Mouse (Mus musculus) CH12.LX (cell line): ENCODE data around the gene Ppp3cb. TPM values are rescaled to one million over a fixed set of nuclear protein-coding genes. Genes with fewer than 3 reads are reported as not detected.

Experiments
- DNase-seq: peaks from one replicate; pipeline ENCODE4 v3.0.0-alpha.2; 2013; ENCODE audit errors: extremely low read depth
- H3K27ac ChIP-seq: 2 replicates; pipeline ENCODE4 v1.5.1; 2012; ENCODE audit warnings: low read depth, mild to moderate bottlenecking, control low read depth, moderate library complexity; ENCODE audit not compliant: insufficient read depth
- H3K27me3 ChIP-seq: replicated peaks from 2 replicates; pipeline ENCODE3; 2012; ENCODE audit warnings: inconsistent platforms
- H3K36me3 ChIP-seq, 2 experiments: replicated peaks in 1 of 2; 2 replicates each; pipeline versions ENCODE3 to v1.6.1; 2012; ENCODE audit warnings: inconsistent platforms in 1 of 2, low read length in 1 of 2, mild to moderate bottlenecking in 1 of 2, mixed read lengths in 1 of 2, moderate library complexity in 1 of 2; ENCODE audit not compliant: control insufficient read depth in 1 of 2, insufficient read depth in 1 of 2
- H3K4me1 ChIP-seq, 2 experiments: 2 replicates each; pipeline ENCODE4 v1.6.1; 2012; ENCODE audit warnings: inconsistent platforms in 1 of 2, moderate library complexity in 1 of 2; ENCODE audit not compliant: insufficient read depth in 2 of 2, control insufficient read depth in 1 of 2
- H3K4me2 ChIP-seq: 2 replicates; pipeline ENCODE4 v1.6.1; 2012; ENCODE audit warnings: low read depth, mild to moderate bottlenecking, control low read depth; ENCODE audit not compliant: poor library complexity, insufficient read depth, severe bottlenecking
- H3K4me3 ChIP-seq, 3 experiments: fragments of 150-350 bp in 1 of 3; sonication (generic) in 1 of 3; replicated peaks in 1 of 3; 2 replicates each; pipeline versions ENCODE3 to v1.5.1; 2011 to 2012; ENCODE audit warnings: low read depth in 2 of 3, low read length in 2 of 3, mild to moderate bottlenecking in 2 of 3, moderate library complexity in 2 of 3, control low read depth in 1 of 3, improper control_type of control experiment in 1 of 3, inconsistent platforms in 1 of 3, mixed read lengths in 1 of 3; ENCODE audit not compliant: poor library complexity in 1 of 3
- H3K79me2 ChIP-seq: replicated peaks from 2 replicates; pipeline ENCODE4 v1.6.1; 2012; ENCODE audit warnings: mild to moderate bottlenecking, moderate library complexity; ENCODE audit not compliant: control insufficient read depth, poor library complexity, insufficient read depth, severe bottlenecking; ENCODE audit errors: extremely low read depth
- H3K9ac ChIP-seq: 2 replicates; pipeline ENCODE4 v1.6.1; 2012; ENCODE audit warnings: low read depth, mild to moderate bottlenecking, control low read depth, moderate library complexity; ENCODE audit not compliant: insufficient read depth
- H3K9me3 ChIP-seq: replicated peaks from 2 replicates; pipeline ENCODE3; 2012; ENCODE audit warnings: low read length, inconsistent platforms, mixed read lengths
- CHD1 ChIP-seq: IDR thresholded peaks from 2 replicates; pipeline ENCODE4 v1.6.1; 2012; ENCODE audit warnings: low read depth, low read length, improper control_type of control experiment, inconsistent platforms
- IRF4 ChIP-seq: IDR thresholded peaks from 2 replicates; pipeline ENCODE4 v1.6.1; 2014; ENCODE audit warnings: low read depth, mild to moderate bottlenecking, inconsistent platforms, low read length, improper control_type of control experiment
- JUND ChIP-seq: conservative IDR thresholded peaks from 2 replicates; pipeline ENCODE4 v1.6.1; 2011; ENCODE audit warnings: low read depth, low read length, improper control_type of control experiment
- MAZ ChIP-seq: IDR thresholded peaks from 2 replicates; pipeline ENCODE4 v1.6.1; 2012; ENCODE audit warnings: low read depth, mild to moderate bottlenecking, inconsistent platforms, low read length, improper control_type of control experiment, moderate library complexity
- MYC ChIP-seq: IDR thresholded peaks from 2 replicates; pipeline ENCODE4 v1.6.1; 2011; ENCODE audit warnings: low read depth, mild to moderate bottlenecking, improper control_type of control experiment, low read length
- NELFE ChIP-seq: IDR thresholded peaks from 2 replicates; pipeline ENCODE4 v1.6.1; 2011; ENCODE audit warnings: low read depth, low read length, improper control_type of control experiment
- NRF1 ChIP-seq: IDR thresholded peaks from 2 replicates; pipeline ENCODE4 v1.6.1; 2014; ENCODE audit warnings: low read depth, mild to moderate bottlenecking, inconsistent platforms, low read length, improper control_type of control experiment, moderate library complexity
- POLR2A ChIP-seq: IDR thresholded peaks from 2 replicates; pipeline ENCODE4 v1.6.1; 2011; ENCODE audit warnings: low read depth, mild to moderate bottlenecking, improper control_type of control experiment, low read length
- POLR2AphosphoS2 ChIP-seq: IDR thresholded peaks from 2 replicates; pipeline ENCODE4 v1.6.1; 2011; ENCODE audit warnings: low read depth, low read length, improper control_type of control experiment
- RAD21 ChIP-seq: IDR thresholded peaks from 2 replicates; pipeline ENCODE4 v1.6.1; 2011; ENCODE audit warnings: low read depth, mild to moderate bottlenecking, low read length, improper control_type of control experiment, moderate library complexity
- SMC3 ChIP-seq: IDR thresholded peaks from 2 replicates; pipeline ENCODE4 v1.6.1; 2011; ENCODE audit warnings: low read depth, low read length, improper control_type of control experiment
- TBP ChIP-seq: conservative IDR thresholded peaks from 2 replicates; pipeline ENCODE4 v1.6.1; 2011; ENCODE audit warnings: low read depth, low read length, improper control_type of control experiment
- USF1 ChIP-seq: IDR thresholded peaks from 2 replicates; pipeline ENCODE4 v1.6.1; 2014; ENCODE audit warnings: low read depth, mild to moderate bottlenecking, inconsistent platforms, low read length, improper control_type of control experiment
- USF2 ChIP-seq: conservative IDR thresholded peaks from 2 replicates; pipeline ENCODE4 v1.6.1; 2011; ENCODE audit warnings: low read depth, low read length, improper control_type of control experiment
- ZMIZ1 ChIP-seq: IDR thresholded peaks from 2 replicates; pipeline ENCODE4 v1.6.1; 2012; ENCODE audit warnings: low read depth, mild to moderate bottlenecking, inconsistent platforms, low read length, improper control_type of control experiment
- ZNF384 ChIP-seq: IDR thresholded peaks from 2 replicates; pipeline ENCODE4 v1.6.1; 2012; ENCODE audit warnings: low read depth, low read length, improper control_type of control experiment, inconsistent platforms
- dilution Hi-C: fragments of 300-500 bp; cut with MboI; formaldehyde crosslinking; loops from 2 replicates; pipeline ENCODE4 v1.14.3; 2020; ENCODE audit warnings: low sequenced_read_pairs; ENCODE audit not compliant: extremely low pct_unique_long_range_greater_than_20kb, extremely low pct_ligation_motif_present
- in situ Hi-C: fragments of 300-500 bp; cut with MboI; formaldehyde crosslinking; loops from 3 replicates; pipeline ENCODE4 v1.14.3; 2019; ENCODE audit warnings: low sequenced_read_pairs, low pct_ligation_motif_present, low pct_unique_long_range_greater_than_20kb, mixed read lengths
- polyA plus RNA-seq: library from polyadenylated mRNA; unstranded; fragments of >175 nt; gene quantifications from 2 replicates; pipeline ENCODE4 v1.2.1, GENCODE M21; 2012; ENCODE audit warnings: low read depth; ENCODE audit not compliant: insufficient read length
- total RNA-seq, 2 experiments: library from RNA; depleted of rRNA; stranded (reverse); fragments of 300-350 nt in 1 of 2; fragments of >200 nt in 1 of 2; gene quantifications; 2 replicates each; pipeline ENCODE4 v1.2.3; 2012 to 2014

The Ppp3cb gene
- total and polyA plus RNA-seq, 3 experiments: 25.7 to 61.1 (median 50.6) TPM

DNA sequence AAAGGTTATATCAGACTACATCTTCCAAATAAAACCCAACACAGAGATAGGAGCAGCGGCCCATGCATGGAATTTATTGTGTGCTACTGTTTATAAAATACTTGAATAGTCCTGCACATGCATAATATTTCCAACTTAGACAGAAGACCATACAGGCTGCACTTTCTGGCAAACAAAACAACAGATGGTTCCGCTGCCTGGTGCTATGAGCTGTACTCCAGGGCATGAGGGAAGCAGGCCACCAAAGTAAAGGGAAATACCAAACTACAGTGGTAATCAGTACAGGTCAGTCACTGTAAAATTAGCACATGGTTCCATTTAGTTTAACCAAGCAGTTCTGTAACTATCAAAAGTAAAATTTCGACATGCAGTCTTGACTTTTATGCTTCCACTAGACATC is 46.4 kb downstream of the Ppp3cb start:
- Histone ChIP-seq H3K79me2 (no peaks in the 10 kb centered on the region), H3K27me3 (no peaks in the 10 kb centered on the region), H3K9me3 (no peaks in the 10 kb centered on the region), H3K27ac (no peak overlapping the region), H3K4me2 (no peak overlapping the region), H3K36me3 (peaks cover 24 to 44% of the 10 kb centered on the region in 2 experiments), H3K4me3 (no peak overlapping the region)
- dilution Hi-C loops: no loop called here
- no peak for DNase-seq
- no peak for TF ChIP-seq NRF1
- TF ChIP-seq JUND: no peak
- no peak for TF ChIP-seq MAZ
- TF ChIP-seq USF2: no peak
- TF ChIP-seq POLR2AphosphoS2: no peak
- TF ChIP-seq, all 38 proteins: peak for 0
- Histone ChIP-seq H3K9ac (no peak overlapping the region), H3K4me1 (peaks cover 0 to 7% of the 10 kb centered on the region in 2 experiments; a peak in 2 of 4 replicates)
- in situ Hi-C loops: no loop called here

DNA sequence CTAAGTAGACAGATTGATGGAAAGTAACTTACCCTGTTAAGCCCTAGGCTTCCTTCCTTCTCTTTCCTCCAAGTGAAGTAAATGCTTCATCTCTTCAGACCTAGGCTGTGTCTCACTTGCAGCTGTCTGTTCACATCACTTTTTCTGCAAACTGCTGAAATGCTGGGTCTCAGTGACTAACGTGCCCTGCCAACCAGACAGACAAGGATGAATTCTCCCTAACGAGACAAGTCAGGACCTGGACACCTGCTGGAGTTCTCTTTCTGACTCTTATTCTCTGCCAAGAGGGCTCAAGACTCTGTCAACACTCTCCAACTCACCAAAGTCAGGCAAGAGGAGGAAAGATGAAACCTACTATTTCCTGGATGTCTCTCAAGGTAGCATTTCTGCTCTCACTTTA is 49.8 kb downstream of the Ppp3cb start, which contains the start of gene Mss51:
Gene Mss51 (minus strand): TSS at position 299 of the 400 bp plus-strand sequence.
- Histone ChIP-seq H3K4me3 (no peak within 1 kb of the TSS), H3K36me3 (peaks cover 27 to 52% of the 10 kb centered on the region in 2 experiments), H3K27me3 (no peaks in the 10 kb centered on the region), H3K9me3 (no peaks in the 10 kb centered on the region), H3K4me2 (no peak within 1 kb of the TSS), H3K4me1 (no peaks in the 10 kb centered on the region), H3K27ac (no peak within 1 kb of the TSS), H3K9ac (no peak within 1 kb of the TSS), H3K79me2 (no peaks in the 10 kb centered on the region)
- no peak for DNase-seq
- dilution Hi-C loops (no loop called here), in situ Hi-C loops (no loop called here)
- TF ChIP-seq POLR2A (no peak), CHD1 (no peak), NELFE (no peak), SMC3 (no peak), TBP (no peak), ZMIZ1 (no peak), ZNF384 (no peak), USF1 (no peak)

DNA sequence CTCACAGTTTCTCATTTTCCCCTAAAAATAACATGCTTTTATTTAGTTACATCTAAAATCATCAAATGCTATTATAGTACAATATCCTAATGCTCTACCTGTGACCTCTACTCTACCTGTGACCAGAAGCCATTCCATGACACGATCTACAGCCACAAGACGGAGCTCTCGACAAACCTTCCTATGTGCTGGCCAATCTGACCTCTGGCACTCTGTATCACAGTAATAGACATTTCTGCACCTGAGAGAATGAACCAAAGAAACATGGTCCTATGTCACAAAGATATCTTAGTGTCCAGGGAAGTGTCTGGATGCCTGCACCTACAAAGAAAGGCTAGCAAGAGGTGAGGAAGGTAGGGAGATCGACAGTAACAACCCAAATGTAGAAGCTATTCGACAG is 60.3 kb downstream of the Ppp3cb start:
- H3K9ac ChIP-seq: no peak overlapping the region
- no peak for DNase-seq
- H3K4me3 ChIP-seq: no peak overlapping the region
- H3K36me3 ChIP-seq: peaks cover 15 to 44% of the 10 kb centered on the region in 2 experiments
- dilution Hi-C loops (no loop called here), in situ Hi-C loops (no loop called here)
- H3K4me2 ChIP-seq: no peak overlapping the region
- H3K27me3 ChIP-seq: no peaks in the 10 kb centered on the region
- no peaks in the 10 kb centered on the region for H3K9me3 ChIP-seq
- no peak overlapping the region for H3K27ac ChIP-seq
- TF ChIP-seq USF2 (no peak), RAD21 (no peak), MYC (no peak), ZNF384 (no peak), IRF4 (no peak), NELFE (no peak)
- peaks cover 0 to 6% of the 10 kb centered on the region in 2 experiments; a peak in 1 of 4 replicates for H3K4me1 ChIP-seq
- H3K79me2 ChIP-seq: no peaks in the 10 kb centered on the region
